Mouse (Mus musculus) cerebellum, adult (tissue): Measurements from ENCODE around the gene Gm11733.
"Not testable (repeated sequence)": the region's sequence is repeated elsewhere in the genome, so short reads cannot be mapped to it uniquely, and the experiment has no call there.

Source experiments
- ATAC-seq: cut with Nextera tagmentation; 2 replicates; pipeline ENCODE4 v1.9.2; 2017; ENCODE audit warnings: mild to moderate bottlenecking, moderate library complexity, mixed read lengths; ENCODE audit not compliant: insufficient number of reproducible peaks, low FRiP score, low TSS enrichment

Gm11733 gene

DNA sequence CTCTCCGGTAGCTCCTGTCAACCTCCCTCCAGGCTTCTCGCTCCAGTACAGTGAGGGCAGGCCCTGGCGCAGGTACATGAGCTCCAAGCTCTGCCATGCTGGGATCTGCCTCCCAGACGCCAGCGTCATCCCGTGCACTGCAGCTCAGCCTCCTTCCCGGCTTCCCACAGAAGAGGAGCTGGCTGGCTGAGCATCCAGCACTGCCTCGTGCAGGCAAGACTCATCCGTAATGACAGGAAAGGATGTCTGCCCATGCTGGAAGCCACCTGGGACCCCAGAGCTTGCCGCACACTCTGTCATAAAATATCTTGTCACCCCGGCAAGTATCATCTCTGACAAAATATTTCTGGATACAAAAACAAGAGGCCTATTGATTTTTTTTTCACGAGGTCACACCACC is at the start of gene Gm11733:
Gene Gm11733, plus strand, starts transcription at position 171 of the 400 bp plus-strand sequence.
- ATAC-seq = no peak

- ATAC-seq = peak; percentile 70
Measured at GRCm38 (mm10) chr11:117436401-117437109, 47.6 kb upstream of the Gm11733 start.

GRCm38 (mm10) chr11:117437110-117437490 is 47.1 kb upstream of the Gm11733 start:
- no peak for ATAC-seq

DNA sequence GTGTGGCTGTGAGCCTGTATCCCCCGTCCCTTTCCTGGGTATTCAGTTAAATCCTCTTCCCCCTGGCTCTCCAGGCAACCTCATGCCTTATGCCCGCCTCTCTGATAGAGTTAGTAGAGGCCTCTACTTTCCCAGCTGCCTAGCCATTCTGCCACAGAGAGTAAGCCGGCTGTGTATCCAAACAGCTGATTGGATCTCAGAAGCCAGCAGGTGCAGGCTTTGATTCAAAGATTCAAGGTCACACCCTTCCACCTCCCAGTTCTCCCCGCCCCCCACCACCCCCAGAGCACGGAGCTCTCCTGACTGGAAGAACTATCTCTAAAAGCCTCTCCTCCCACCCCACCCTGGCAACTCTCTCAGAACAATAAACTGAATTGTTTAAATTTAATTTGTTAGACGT is 45.8 kb upstream of the Gm11733 start:
- ATAC-seq = no peak

- no peak for ATAC-seq
Measured at GRCm38 (mm10) chr11:117440865-117441425, 43.2 kb upstream of the Gm11733 start.

DNA sequence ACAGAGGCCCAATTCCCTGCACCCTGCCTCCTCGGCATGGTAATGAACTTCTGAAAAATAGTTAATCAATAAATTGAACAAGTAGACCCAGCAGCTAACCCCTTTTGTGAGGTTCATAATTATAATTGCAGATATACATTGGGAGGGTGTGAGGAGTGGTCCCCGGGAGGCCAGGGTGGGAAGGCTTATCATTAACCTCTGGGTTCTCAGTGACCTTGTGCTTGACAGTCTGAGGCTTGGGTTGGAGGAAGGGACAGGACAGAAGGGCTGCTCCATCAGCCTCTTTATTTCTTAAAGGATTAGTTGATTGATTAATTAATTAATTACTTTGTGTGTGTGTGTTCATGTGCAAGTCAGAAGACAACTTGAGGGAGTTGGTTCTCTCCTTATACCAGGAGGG is 40.1 kb upstream of the Gm11733 start:
- no peak for ATAC-seq

DNA sequence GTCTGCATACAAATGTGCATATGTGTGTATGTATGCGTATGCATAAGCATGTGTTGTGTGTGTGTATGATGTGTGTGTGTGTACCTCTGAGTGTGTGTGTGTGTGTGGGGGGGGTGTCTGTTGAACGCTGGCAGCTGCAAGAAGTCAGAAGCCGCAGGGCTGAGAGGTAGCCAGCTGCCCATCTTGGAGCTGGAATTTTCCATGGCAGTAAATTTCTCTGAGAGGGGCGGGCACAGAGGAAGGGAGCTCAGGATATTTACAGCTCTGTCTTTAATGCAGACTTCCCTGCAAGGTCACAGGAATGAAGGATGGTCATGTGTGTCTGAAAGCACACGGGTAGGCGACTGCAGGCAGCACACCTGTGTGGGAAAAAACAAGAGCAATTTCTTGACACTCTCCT is 38.5 kb upstream of the Gm11733 start:
- ATAC-seq = no peak

DNA sequence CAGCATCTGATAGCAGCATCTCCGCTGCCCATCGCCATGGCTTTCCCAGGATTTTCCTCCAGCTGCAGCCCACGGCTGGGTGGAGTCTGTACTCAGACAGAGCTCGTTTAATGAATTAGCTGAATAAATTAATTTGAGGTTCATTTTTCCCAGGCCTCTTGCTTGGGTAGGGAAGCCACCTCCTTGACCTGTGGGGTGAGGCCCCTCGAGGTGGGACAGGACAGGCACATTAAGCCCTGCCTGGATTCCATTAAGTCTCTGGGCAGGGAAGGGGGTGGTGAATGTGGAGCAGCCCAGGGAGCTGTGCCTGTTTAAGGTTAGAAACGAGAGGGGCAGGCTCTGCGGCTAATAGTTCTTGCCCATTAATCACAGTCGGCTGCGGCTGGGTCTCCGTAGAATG is 30.1 kb upstream of the Gm11733 start:
- ATAC-seq = no peak

GRCm38 (mm10) chr11:117459148-117459547 is 25.0 kb upstream of the Gm11733 start:
- no peak for ATAC-seq

DNA sequence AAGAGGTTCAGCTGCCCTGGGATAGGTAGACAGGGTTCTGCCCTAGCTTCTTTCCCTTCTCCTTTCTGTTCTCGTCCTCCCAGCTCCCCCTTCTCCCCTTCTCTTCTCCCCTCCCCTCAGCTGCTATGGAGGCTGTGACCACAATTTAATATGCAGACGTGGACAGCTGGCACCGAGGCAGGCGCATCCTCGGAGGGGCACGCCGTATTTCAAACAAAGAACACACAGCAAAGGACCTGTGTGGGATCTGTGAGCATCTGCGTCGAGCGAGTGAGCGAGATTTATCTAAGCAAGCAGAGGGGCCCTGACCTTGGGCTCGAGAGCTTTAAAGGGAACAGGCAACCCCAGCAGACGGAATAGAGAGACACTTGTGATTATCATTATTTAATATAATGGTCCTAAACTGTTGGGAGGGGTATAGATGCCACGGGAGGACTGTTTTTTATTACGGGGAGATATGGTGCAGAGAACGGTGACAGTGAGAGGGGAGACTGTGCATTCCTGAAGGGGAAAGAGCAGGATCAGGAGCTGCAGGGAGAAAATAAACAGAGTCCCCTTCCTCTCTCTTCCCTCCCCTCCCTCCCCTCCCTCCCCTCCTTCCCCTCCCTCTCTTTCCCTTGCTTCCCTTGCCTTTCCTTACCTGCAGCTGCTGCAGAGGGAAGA is 21.8 kb upstream of the Gm11733 start:
- no peak for ATAC-seq

- ATAC-seq = not testable (repeated sequence)
Measured at GRCm38 (mm10) chr11:117463416-117463815, 20.8 kb upstream of the Gm11733 start.

DNA sequence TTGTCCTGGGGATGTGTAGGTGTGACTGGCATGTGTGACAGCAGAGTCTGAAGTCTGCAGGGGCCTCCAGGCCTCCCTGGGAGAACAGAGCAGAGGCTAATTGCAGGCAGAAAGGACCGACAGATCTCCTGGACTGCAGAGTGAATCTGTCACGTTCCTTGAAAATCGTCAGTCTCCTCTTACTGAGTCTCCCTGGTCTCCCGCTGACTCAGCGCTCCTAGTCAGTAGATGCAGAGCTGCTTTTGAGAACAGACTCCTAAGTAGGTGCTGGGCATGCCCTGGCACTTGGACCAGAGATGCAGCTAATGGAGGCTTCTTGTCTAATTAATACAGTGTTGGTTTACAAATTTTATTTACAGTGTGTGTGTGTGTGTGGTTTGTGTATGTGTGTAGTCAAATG is 17.9 kb upstream of the Gm11733 start:
- no peak for ATAC-seq

- ATAC-seq = no peak
Measured at GRCm38 (mm10) chr11:117466911-117467310, 17.3 kb upstream of the Gm11733 start.

GRCm38 (mm10) chr11:117468585-117469363 is 15.4 kb upstream of the Gm11733 start:
- ATAC-seq = no peak

GRCm38 (mm10) chr11:117469724-117470123 is 14.4 kb upstream of the Gm11733 start:
- no peak for ATAC-seq

- ATAC-seq = no peak
Measured at GRCm38 (mm10) chr11:117470586-117471195, 13.5 kb upstream of the Gm11733 start.

DNA sequence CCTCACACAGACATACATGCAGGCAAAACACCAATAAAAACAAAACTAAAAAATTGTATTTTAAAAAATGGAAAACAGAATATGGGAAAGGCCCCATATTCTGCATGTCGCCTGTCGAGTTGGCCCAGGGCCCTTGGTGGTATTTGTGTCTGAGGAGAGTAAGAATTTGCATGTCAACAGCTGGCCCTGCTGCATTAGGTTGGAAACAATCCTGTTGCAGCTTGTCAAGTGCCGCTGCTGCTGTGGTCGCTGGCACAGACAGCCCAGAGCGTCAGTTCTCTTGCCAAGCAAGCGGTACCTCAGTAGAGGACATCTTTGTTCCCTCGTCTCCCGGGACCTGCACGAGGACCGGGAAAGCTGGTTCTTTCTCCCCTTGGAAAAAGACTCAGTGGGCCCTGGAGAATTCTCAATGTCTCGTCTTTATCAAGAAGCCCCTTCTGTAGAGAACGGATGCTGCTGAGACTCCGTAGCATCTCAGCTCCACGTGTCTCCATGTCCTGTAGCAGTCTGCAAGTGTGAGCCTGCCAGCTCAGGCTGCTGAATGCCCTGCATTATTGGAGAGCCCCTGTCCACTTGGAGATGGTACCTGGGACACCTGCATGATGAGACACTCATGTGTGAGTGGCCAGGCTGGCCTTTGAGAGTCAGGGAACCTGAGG is 12.4 kb upstream of the Gm11733 start:
- no peak for ATAC-seq

DNA sequence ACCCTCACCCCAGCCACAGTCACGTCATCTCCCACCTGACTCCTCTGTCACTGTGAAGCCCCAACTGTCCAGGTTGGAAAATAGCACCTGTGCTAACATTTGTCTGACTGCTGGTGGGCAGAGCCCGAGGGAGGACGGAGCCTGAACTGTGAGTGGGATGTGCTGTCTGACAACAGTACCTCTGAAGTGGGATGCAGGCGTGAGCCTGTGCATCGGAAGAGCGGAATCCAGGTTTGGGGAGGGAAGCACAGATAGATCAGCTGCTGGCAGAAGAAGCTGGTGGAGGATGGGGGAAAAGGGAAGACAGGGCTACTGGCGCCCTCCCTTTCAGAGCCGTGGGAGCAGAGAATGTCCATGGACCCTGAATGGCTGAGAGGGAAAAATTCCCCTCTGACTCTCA is 11.3 kb upstream of the Gm11733 start:
- no peak for ATAC-seq

GRCm38 (mm10) chr11:117475204-117475603 is 9.0 kb upstream of the Gm11733 start:
- no peak for ATAC-seq

- no peak for ATAC-seq
Measured at GRCm38 (mm10) chr11:117475669-117476068, 8.5 kb upstream of the Gm11733 start.
